Mouse (Mus musculus) brain, embryonic 14.5 days (tissue): ENCODE data around the gene Tmem170.

Source experiments
- CTCF ChIP-seq: fragments of 200-500 bp; IDR thresholded peaks from 2 replicates; pipeline ENCODE4 v1.5.1; 2012; ENCODE audit warnings: inconsistent platforms, mild to moderate bottlenecking, moderate library complexity, borderline replicate concordance; ENCODE audit not compliant: insufficient read depth, insufficient read length; ENCODE audit errors: extremely low read depth
- POLR2A ChIP-seq: fragments of 200-500 bp; IDR thresholded peaks from 2 replicates; pipeline ENCODE4 v1.6.1; 2012; ENCODE audit warnings: mild to moderate bottlenecking, inconsistent platforms, borderline replicate concordance; ENCODE audit not compliant: poor library complexity, insufficient read depth, insufficient read length, severe bottlenecking; ENCODE audit errors: extremely low read depth

GRCm38 (mm10) chr8:111881591-111881990, 5.0 kb upstream of the Tmem170 start:
- TF ChIP-seq CTCF (peak; percentile 91), POLR2A (no peak)
